Mouse (Mus musculus): ENCODE data around the gene Ppp1r16b.

- TF ChIP-seq CTCF (conservative IDR thresholded peaks at IDR 0.05; ENCODE audit: insufficient read depth, insufficient read length, low read depth, low read length) (no peak), POLR2A (IDR thresholded peaks at IDR 0.05; ENCODE audit: low read depth, low read length) (no peak)
These were observed 135.6 kb downstream of the Ppp1r16b start for GRCm38 (mm10) chr2:158800788-158801187.

Data from kidney, adult 2 months (tissue).